Mouse (Mus musculus) CH12.LX (cell line): Measurements from ENCODE around the gene Zmynd8. TPM values are rescaled to one million over a fixed set of nuclear protein-coding genes. Genes with fewer than 3 reads are reported as not detected.

Experiments
- DNase-seq: peaks from one replicate; pipeline ENCODE4 v3.0.0-alpha.2; 2013; ENCODE audit errors: extremely low read depth
- H3K27ac ChIP-seq: 2 replicates; pipeline ENCODE4 v1.5.1; 2012; ENCODE audit warnings: low read depth, mild to moderate bottlenecking, control low read depth, moderate library complexity; ENCODE audit not compliant: insufficient read depth
- H3K27me3 ChIP-seq: replicated peaks from 2 replicates; pipeline ENCODE3; 2012; ENCODE audit warnings: inconsistent platforms
- H3K36me3 ChIP-seq, 2 experiments: replicated peaks in 1 of 2; 2 replicates each; pipeline versions ENCODE3 to v1.6.1; 2012; ENCODE audit warnings: inconsistent platforms in 1 of 2, low read length in 1 of 2, mild to moderate bottlenecking in 1 of 2, mixed read lengths in 1 of 2, moderate library complexity in 1 of 2; ENCODE audit not compliant: control insufficient read depth in 1 of 2, insufficient read depth in 1 of 2
- H3K4me1 ChIP-seq, 2 experiments: 2 replicates each; pipeline ENCODE4 v1.6.1; 2012; ENCODE audit warnings: inconsistent platforms in 1 of 2, moderate library complexity in 1 of 2; ENCODE audit not compliant: insufficient read depth in 2 of 2, control insufficient read depth in 1 of 2
- H3K4me2 ChIP-seq: 2 replicates; pipeline ENCODE4 v1.6.1; 2012; ENCODE audit warnings: low read depth, mild to moderate bottlenecking, control low read depth; ENCODE audit not compliant: poor library complexity, insufficient read depth, severe bottlenecking
- H3K4me3 ChIP-seq, 3 experiments: fragments of 150-350 bp in 1 of 3; sonication (generic) in 1 of 3; replicated peaks in 1 of 3; 2 replicates each; pipeline versions ENCODE3 to v1.5.1; 2011 to 2012; ENCODE audit warnings: low read depth in 2 of 3, low read length in 2 of 3, mild to moderate bottlenecking in 2 of 3, moderate library complexity in 2 of 3, control low read depth in 1 of 3, improper control_type of control experiment in 1 of 3, inconsistent platforms in 1 of 3, mixed read lengths in 1 of 3; ENCODE audit not compliant: poor library complexity in 1 of 3
- H3K79me2 ChIP-seq: replicated peaks from 2 replicates; pipeline ENCODE4 v1.6.1; 2012; ENCODE audit warnings: mild to moderate bottlenecking, moderate library complexity; ENCODE audit not compliant: control insufficient read depth, poor library complexity, insufficient read depth, severe bottlenecking; ENCODE audit errors: extremely low read depth
- H3K9ac ChIP-seq: 2 replicates; pipeline ENCODE4 v1.6.1; 2012; ENCODE audit warnings: low read depth, mild to moderate bottlenecking, control low read depth, moderate library complexity; ENCODE audit not compliant: insufficient read depth
- H3K9me3 ChIP-seq: replicated peaks from 2 replicates; pipeline ENCODE3; 2012; ENCODE audit warnings: low read length, inconsistent platforms, mixed read lengths
- BHLHE40 ChIP-seq: IDR thresholded peaks from 2 replicates; pipeline ENCODE4 v1.6.1; 2011; ENCODE audit warnings: mild to moderate bottlenecking, low read depth, low read length, improper control_type of control experiment
- CHD2 ChIP-seq: IDR thresholded peaks from 2 replicates; pipeline ENCODE4 v1.6.1; 2011; ENCODE audit warnings: low read length, improper control_type of control experiment
- CTCF ChIP-seq, 2 experiments: IDR thresholded peaks in 1 of 2; conservative IDR thresholded peaks in 1 of 2; 2 replicates each; pipeline ENCODE4 v1.5.1; 2011 to 2012; ENCODE audit warnings: low read depth in 2 of 2, low read length in 2 of 2, improper control_type of control experiment in 1 of 2, inconsistent platforms in 1 of 2, mild to moderate bottlenecking in 1 of 2, moderate library complexity in 1 of 2
- E2F4 ChIP-seq: IDR thresholded peaks from 2 replicates; pipeline ENCODE4 v1.6.1; 2011; ENCODE audit warnings: low read depth, low read length, improper control_type of control experiment; ENCODE audit not compliant: insufficient replicate concordance
- ELF1 ChIP-seq: IDR thresholded peaks from 2 replicates; pipeline ENCODE4 v1.6.1; 2014; ENCODE audit warnings: low read depth, mild to moderate bottlenecking, inconsistent platforms, low read length, improper control_type of control experiment
- ETS1 ChIP-seq: conservative IDR thresholded peaks from 2 replicates; pipeline ENCODE4 v1.6.1; 2012; ENCODE audit warnings: low read depth, mild to moderate bottlenecking, inconsistent platforms, low read length, improper control_type of control experiment, moderate library complexity
- GABPA ChIP-seq: IDR thresholded peaks from 2 replicates; pipeline ENCODE4 v1.6.1; 2012; ENCODE audit warnings: low read depth, low read length, improper control_type of control experiment, inconsistent platforms; ENCODE audit not compliant: insufficient replicate concordance
- HCFC1 ChIP-seq: IDR thresholded peaks from 2 replicates; pipeline ENCODE4 v1.6.1; 2012; ENCODE audit warnings: low read depth, mild to moderate bottlenecking, inconsistent platforms, low read length, improper control_type of control experiment
- IRF4 ChIP-seq: IDR thresholded peaks from 2 replicates; pipeline ENCODE4 v1.6.1; 2014; ENCODE audit warnings: low read depth, mild to moderate bottlenecking, inconsistent platforms, low read length, improper control_type of control experiment
- JUN ChIP-seq: IDR thresholded peaks from 2 replicates; pipeline ENCODE4 v1.6.1; 2011; ENCODE audit warnings: low read depth, mild to moderate bottlenecking, low read length, improper control_type of control experiment, moderate library complexity; ENCODE audit not compliant: insufficient read depth
- JUND ChIP-seq: conservative IDR thresholded peaks from 2 replicates; pipeline ENCODE4 v1.6.1; 2011; ENCODE audit warnings: low read depth, low read length, improper control_type of control experiment
- MAX ChIP-seq: IDR thresholded peaks from 2 replicates; pipeline ENCODE4 v1.6.1; 2011; ENCODE audit warnings: low read length, improper control_type of control experiment
- MAZ ChIP-seq: IDR thresholded peaks from 2 replicates; pipeline ENCODE4 v1.6.1; 2012; ENCODE audit warnings: low read depth, mild to moderate bottlenecking, inconsistent platforms, low read length, improper control_type of control experiment, moderate library complexity
- MXI1 ChIP-seq: IDR thresholded peaks from 2 replicates; pipeline ENCODE4 v1.6.1; 2011; ENCODE audit warnings: mild to moderate bottlenecking, low read depth, low read length, improper control_type of control experiment
- NELFE ChIP-seq: IDR thresholded peaks from 2 replicates; pipeline ENCODE4 v1.6.1; 2011; ENCODE audit warnings: low read depth, low read length, improper control_type of control experiment
- NRF1 ChIP-seq: IDR thresholded peaks from 2 replicates; pipeline ENCODE4 v1.6.1; 2014; ENCODE audit warnings: low read depth, mild to moderate bottlenecking, inconsistent platforms, low read length, improper control_type of control experiment, moderate library complexity
- PAX5 ChIP-seq: IDR thresholded peaks from 2 replicates; pipeline ENCODE4 v1.6.1; 2012; ENCODE audit warnings: low read length, inconsistent platforms, mixed read lengths
- POLR2A ChIP-seq: IDR thresholded peaks from 2 replicates; pipeline ENCODE4 v1.6.1; 2011; ENCODE audit warnings: low read depth, mild to moderate bottlenecking, improper control_type of control experiment, low read length
- POLR2AphosphoS2 ChIP-seq: IDR thresholded peaks from 2 replicates; pipeline ENCODE4 v1.6.1; 2011; ENCODE audit warnings: low read depth, low read length, improper control_type of control experiment
- RAD21 ChIP-seq: IDR thresholded peaks from 2 replicates; pipeline ENCODE4 v1.6.1; 2011; ENCODE audit warnings: low read depth, mild to moderate bottlenecking, low read length, improper control_type of control experiment, moderate library complexity
- RCOR1 ChIP-seq: conservative IDR thresholded peaks from 2 replicates; pipeline ENCODE4 v1.6.1; 2012; ENCODE audit warnings: low read depth, mild to moderate bottlenecking, inconsistent platforms, low read length, improper control_type of control experiment
- SIN3A ChIP-seq: IDR thresholded peaks from 2 replicates; pipeline ENCODE4 v1.6.1; 2012; ENCODE audit warnings: low read length, improper control_type of control experiment, inconsistent platforms
- SMC3 ChIP-seq: IDR thresholded peaks from 2 replicates; pipeline ENCODE4 v1.6.1; 2011; ENCODE audit warnings: low read depth, low read length, improper control_type of control experiment
- TBP ChIP-seq: conservative IDR thresholded peaks from 2 replicates; pipeline ENCODE4 v1.6.1; 2011; ENCODE audit warnings: low read depth, low read length, improper control_type of control experiment
- TCF12 ChIP-seq: IDR thresholded peaks from 2 replicates; pipeline ENCODE4 v1.6.1; 2014; ENCODE audit warnings: low read depth, mild to moderate bottlenecking, inconsistent platforms, low read length, improper control_type of control experiment
- USF1 ChIP-seq: IDR thresholded peaks from 2 replicates; pipeline ENCODE4 v1.6.1; 2014; ENCODE audit warnings: low read depth, mild to moderate bottlenecking, inconsistent platforms, low read length, improper control_type of control experiment
- ZC3H11A ChIP-seq: IDR thresholded peaks from 2 replicates; pipeline ENCODE4 v1.6.1; 2012; ENCODE audit warnings: low read depth, mild to moderate bottlenecking, inconsistent platforms, low read length, improper control_type of control experiment
- ZMIZ1 ChIP-seq: IDR thresholded peaks from 2 replicates; pipeline ENCODE4 v1.6.1; 2012; ENCODE audit warnings: low read depth, mild to moderate bottlenecking, inconsistent platforms, low read length, improper control_type of control experiment
- dilution Hi-C: fragments of 300-500 bp; cut with MboI; formaldehyde crosslinking; loops from 2 replicates; pipeline ENCODE4 v1.14.3; 2020; ENCODE audit warnings: low sequenced_read_pairs; ENCODE audit not compliant: extremely low pct_unique_long_range_greater_than_20kb, extremely low pct_ligation_motif_present
- in situ Hi-C: fragments of 300-500 bp; cut with MboI; formaldehyde crosslinking; loops from 3 replicates; pipeline ENCODE4 v1.14.3; 2019; ENCODE audit warnings: low sequenced_read_pairs, low pct_ligation_motif_present, low pct_unique_long_range_greater_than_20kb, mixed read lengths
- polyA plus RNA-seq: library from polyadenylated mRNA; unstranded; fragments of >175 nt; gene quantifications from 2 replicates; pipeline ENCODE4 v1.2.1, GENCODE M21; 2012; ENCODE audit warnings: low read depth; ENCODE audit not compliant: insufficient read length
- total RNA-seq, 2 experiments: library from RNA; depleted of rRNA; stranded (reverse); fragments of 300-350 nt in 1 of 2; fragments of >200 nt in 1 of 2; gene quantifications; 2 replicates each; pipeline ENCODE4 v1.2.3; 2012 to 2014

Gene Zmynd8
- total and polyA plus RNA-seq, 3 experiments: 33.6 to 84.5 (median 35.1) TPM

- dilution Hi-C loops: no loop called here
- DNase-seq: peak; percentile 74
These were observed 87.3 kb downstream of the Zmynd8 start for GRCm38 (mm10) chr2:165811536-165811935.

GRCm38 (mm10) chr2:165809901-165810477 lies 88.8 kb downstream of the Zmynd8 start:
- Histone ChIP-seq H3K4me3 (no peak overlapping the region), H3K4me1 (peaks cover 19 to 58% of the 10 kb centered on the region in 2 experiments), H3K79me2 (peaks cover 25% of the 10 kb centered on the region; the same call in 1 of the 2 replicates), H3K36me3 (peaks cover 81 to 93% of the 10 kb centered on the region in 2 experiments), H3K4me2 (no peak overlapping the region), H3K27ac (no peak overlapping the region), H3K27me3 (no peaks in the 10 kb centered on the region), H3K9me3 (no peaks in the 10 kb centered on the region), H3K9ac (no peak overlapping the region)
- no peak for TF ChIP-seq ZC3H11A
- no peak for TF ChIP-seq POLR2AphosphoS2
- no peak for TF ChIP-seq POLR2A
- no peak for TF ChIP-seq GABPA
- TF ChIP-seq MAX: no peak
- TF ChIP-seq JUND: no peak
- no peak for TF ChIP-seq NRF1
- TF ChIP-seq BHLHE40: no peak
- TF ChIP-seq MAZ: no peak
- no peak for TF ChIP-seq PAX5
- TF ChIP-seq ETS1: no peak
- TF ChIP-seq SIN3A: no peak
- no peak for TF ChIP-seq ELF1
- no peak for TF ChIP-seq MXI1
- no peak for TF ChIP-seq RAD21
- TF ChIP-seq TBP: no peak
- no peak for TF ChIP-seq USF1
- no peak for TF ChIP-seq JUN
- no peak for TF ChIP-seq E2F4
- DNase-seq: no peak
- dilution Hi-C loops: no loop called here
- in situ Hi-C loops: no loop called here

More at GRCm38 (mm10) chr2:165811536-165811935, 87.3 kb downstream of the Zmynd8 start:
- Histone ChIP-seq H3K4me1 (peaks cover 19 to 72% of the 10 kb centered on the region in 2 experiments), H3K36me3 (peaks cover 79 to 92% of the 10 kb centered on the region in 2 experiments), H3K27me3 (no peaks in the 10 kb centered on the region), H3K9ac (no peak overlapping the region), H3K4me3 (no peak overlapping the region), H3K79me2 (peaks cover 21% of the 10 kb centered on the region; the same call in 1 of the 2 replicates), H3K4me2 (no peak overlapping the region), H3K27ac (peak overlapping the region; percentile 78; the same call in 1 of the 2 replicates), H3K9me3 (no peaks in the 10 kb centered on the region)
- TF ChIP-seq SIN3A: no peak
- TF ChIP-seq CTCF (conservative IDR thresholded peaks at IDR 0.05 in 1 of 2, IDR thresholded peaks at IDR 0.05 in 1 of 2; ENCODE audit: low read depth in 2 of 2, low read length in 2 of 2): peak; percentile 36 to 99; a peak in 3 of 4 replicates
- peak; percentile 36; the same call in 1 of the 2 replicates for TF ChIP-seq IRF4
- peak; percentile 58 for TF ChIP-seq RAD21
- no peak for TF ChIP-seq MXI1
- TF ChIP-seq ZMIZ1: 0 out of 2 replicates have a peak, but pooled peaks have one; percentile 23
- TF ChIP-seq ZC3H11A: no peak
- no peak for TF ChIP-seq HCFC1
- TF ChIP-seq NELFE: peak; percentile 62; the same call in 1 of the 2 replicates
- no peak for TF ChIP-seq ETS1
- TF ChIP-seq CHD2: no peak
- TF ChIP-seq TCF12: 0 out of 2 replicates have a peak, but pooled peaks have one; percentile 13
- TF ChIP-seq PAX5: no peak
- TF ChIP-seq SMC3: peak; percentile 73
- TF ChIP-seq JUND: no peak
- TF ChIP-seq RCOR1: no peak
- no peak for TF ChIP-seq E2F4
- in situ Hi-C loops: no loop called here
